Mouse (Mus musculus) embryo, embryonic 9.5 days (tissue): Measurements from ENCODE around the gene Csnk1g1.
A peak's percentile ranks its signal among the peaks of the same experiment; 100 is the strongest.

Experiments
- DNase-seq: peaks from one replicate; pipeline ENCODE4 v3.0.0-alpha.2; 2017; ENCODE audit errors: extremely low spot score

Csnk1g1 gene

DNA sequence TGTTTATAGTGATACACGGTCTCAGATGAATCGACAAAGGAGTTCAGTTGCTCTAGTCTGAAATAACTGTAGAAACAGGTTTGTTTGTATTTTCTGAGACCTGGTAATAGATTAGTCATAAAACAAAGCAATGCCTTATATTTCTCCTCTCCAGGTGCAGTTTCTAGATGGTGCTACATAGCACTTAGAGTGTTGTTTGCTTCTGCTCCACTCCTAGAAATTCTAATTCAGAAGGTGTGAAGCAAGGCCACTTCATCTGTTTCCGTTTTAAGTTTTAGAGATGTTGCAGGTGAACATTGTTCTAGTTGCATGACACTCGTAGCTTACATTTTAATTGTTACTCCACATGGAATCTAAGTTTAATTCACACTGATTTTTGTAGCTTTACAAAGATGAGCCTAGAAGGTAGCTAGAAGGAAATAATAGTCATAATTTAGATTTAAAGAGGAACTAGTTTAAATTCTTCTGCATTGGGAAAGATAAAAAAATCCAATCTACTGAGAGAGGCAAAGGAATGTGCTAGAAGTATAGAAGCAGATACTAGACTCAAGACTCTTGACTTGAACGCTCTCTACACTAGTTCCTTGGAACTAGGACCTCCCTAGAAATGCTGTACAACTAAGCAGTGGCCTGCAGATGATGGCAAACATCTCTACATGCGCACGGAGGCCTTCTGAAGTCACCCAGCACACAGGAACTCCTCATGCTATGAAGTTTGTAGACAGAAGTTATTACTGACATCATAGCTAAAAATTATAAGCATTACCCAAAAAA is 87.1 kb downstream of the Csnk1g1 start:
- DNase-seq, result no peak

DNA sequence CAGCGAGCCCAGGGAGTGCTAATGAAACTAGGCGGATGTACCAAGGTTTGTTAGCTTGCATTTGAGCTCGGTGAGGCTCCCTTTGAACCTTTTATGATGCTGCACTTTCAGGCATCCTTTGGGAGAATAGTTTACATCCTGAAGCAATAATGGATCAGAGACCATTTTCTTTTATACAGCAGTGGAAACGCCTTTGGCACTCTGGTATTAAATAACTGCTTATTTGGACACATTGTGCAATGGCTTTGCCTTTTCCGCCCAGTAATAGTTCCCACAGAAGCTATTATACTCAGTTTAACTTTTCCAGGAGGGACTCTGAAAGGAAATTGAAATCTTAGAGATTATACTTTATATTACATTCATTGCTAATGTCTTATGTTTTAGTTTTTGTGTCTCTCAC is 90.2 kb downstream of the Csnk1g1 start:
- no peak for DNase-seq

DNA sequence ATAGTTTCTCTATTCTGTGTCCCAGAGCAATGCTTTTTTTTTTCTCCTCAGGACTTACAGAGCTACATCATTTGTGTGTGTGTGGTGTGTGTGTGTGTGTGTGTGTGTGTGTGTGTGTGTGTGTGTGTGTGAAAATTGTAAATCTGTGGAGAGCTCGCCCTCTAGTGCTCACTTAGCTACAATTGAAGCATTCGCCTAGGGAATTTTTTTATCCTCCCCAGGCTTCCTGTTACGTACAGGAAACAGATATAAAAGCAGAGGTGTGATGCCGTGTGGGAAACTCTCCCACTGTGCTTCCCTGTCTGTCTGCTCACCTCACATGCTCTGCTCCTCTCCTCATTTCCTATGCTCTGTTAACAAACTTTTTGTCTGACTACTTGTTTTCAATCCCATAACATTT is 95.7 kb downstream of the Csnk1g1 start:
- DNase-seq, result peak; percentile 28

DNA sequence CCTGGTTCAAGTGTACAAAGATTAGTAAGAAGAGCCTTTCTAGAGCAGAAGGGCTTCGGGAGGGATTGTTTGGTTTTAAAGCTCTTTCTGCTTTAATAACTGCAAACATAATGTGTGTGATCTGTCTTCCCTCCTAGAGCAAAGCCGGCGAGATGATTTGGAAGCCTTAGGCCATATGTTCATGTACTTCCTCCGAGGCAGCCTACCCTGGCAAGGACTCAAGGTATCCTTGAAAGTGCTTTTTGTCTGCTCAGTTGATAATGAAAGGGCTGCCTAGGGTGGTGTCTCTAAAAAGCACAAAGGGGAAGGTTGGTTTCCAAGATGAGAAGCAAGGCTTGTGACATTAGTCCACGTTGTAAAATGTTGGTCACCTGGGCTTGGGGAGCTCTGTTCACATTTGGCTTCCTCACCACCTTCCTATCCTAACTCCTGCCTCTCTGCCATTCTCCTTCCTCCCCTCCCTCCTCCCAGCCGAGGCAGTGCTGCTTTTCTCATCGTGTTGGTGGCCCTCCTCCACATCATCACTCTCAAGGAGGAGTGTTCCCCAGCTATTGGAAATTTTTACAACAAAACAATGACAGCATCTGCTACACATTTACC is 99.0 kb downstream of the Csnk1g1 start:
- DNase-seq, result no peak

DNA sequence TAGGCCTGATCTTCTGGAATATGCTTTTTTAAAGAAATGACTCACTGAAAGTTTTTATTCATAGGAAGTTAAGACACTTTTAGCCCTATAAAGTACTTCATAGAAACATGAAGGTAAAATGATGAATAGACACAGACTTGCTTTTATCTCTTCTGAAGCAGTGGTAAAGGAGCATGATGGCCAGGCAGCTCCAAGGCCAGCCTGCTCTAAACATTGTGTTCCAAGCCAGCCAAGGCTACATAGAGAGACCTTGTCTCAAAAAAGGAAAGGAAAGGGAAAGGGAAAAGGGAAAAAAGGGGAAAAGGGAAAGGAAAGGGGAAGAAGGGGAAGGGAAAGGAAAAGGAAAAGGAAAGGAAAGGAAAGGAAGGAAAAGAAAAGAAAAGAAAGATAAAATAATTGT is 111.9 kb downstream of the Csnk1g1 start:
- DNase-seq, result no peak

DNA sequence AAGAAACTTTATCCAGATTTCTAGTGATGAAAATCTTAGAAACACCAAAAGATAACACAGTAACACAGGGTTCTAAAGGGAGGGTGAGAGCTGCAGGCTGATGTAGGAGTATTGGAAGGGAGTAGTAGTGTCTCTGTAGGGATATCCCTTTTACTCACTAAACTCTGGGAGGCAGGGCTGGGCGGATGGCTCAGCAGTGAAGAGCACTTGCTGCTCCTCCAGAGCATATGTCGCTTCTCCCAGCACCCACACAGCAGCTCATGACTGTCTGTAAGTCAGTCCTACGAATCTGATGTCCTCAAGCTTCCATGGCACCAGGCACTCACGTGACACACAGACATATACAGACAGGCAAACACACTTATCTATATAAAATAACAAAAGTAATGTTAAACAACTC is 129.4 kb downstream of the Csnk1g1 start:
- no peak for DNase-seq

DNA sequence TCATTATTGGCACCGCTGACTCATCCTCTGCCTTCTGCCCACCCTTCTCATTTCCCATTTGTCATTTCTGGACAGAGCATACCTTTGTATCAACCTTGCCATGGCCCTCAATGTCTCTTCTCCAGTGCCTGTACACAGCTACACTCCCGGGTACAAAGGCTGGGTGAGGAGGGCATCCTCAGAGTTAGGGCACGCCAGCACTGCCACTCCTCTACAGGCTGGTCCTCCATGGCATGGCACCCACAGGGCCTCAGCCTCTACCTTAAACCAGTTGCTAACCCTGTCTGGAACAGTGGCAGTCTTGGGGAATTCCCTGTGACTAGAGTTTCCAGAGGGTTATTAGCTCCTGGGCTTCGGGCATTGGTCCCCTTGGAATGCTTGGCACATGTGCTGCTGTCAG is 129.9 kb downstream of the Csnk1g1 start:
- DNase-seq, result no peak

DNA sequence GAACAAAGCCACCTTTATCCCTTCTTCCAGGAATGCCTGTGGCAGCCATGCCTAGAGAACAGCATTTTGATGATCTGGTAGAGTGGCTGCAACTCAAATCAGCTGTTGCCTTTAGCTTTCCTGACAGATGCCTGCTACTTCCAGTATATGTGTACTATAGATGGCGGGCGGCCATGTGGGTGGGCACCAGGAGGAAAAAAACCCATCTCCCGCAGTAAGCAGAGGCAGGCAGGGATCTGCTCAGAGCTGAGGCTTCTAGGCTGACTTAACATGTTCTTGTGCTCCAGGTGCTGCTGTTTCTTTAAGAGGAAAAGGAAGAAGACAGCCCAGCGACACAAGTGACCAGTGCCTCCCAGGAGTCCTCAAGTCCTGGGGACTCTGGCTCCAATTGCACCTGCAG is 130.6 kb downstream of the Csnk1g1 start:
- DNase-seq, result no peak

DNA sequence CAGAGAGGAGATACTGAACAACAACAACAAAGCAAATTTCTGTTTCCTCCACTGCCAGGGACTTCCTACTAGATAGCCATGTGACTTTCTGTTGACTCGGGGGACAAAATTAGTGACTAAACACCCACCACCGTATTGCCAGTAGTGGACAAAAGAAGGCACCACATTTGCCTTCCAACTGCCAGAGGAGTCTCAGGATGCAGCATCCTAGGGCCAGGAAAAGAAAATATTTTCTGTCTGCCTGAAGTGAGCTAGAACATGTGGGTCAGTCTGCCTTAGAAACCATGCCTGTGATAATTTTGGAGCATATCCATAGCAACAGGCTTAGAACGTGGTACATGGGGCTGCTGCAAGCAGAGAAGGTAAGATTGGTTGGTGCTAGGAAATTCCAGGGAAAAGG is 132.1 kb downstream of the Csnk1g1 start:
- no peak for DNase-seq

DNA sequence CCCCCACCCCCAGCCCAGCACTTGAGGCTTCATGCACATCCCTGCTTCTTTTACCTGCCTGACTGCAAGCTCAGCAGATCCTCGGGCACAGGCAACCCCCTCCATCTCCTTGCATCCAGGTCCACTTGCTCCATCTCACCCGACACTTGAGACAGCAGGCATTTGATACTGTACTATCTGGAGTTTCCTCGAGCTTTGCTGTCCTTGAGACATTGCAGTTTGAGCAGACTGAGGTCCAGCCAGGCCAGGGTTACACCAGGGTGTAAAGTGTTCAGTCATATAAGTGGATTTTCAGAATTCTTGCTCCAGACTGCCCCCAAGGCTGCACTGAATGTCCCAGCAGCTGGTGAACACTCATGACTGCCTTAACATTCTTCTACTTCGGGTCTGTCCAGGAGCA is 133.6 kb downstream of the Csnk1g1 start:
- no peak for DNase-seq

DNA sequence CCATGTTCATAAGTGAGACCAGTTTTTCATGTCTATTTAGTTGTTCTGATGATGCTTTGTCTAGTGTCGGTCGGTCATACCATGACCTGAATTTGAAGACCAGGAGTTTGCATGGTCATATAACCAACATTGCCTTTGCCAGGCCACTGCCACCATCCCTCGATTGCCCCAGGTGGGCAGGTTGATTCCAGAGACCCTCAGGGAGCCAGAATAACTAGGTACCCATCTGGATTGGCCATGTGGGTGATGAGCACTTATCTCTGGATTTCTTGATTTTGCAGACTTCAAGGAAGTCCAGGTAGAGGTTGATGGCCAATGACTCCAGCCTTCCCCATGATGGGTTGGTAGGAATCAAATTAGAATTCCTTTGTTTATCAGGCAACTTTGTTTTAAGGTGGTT is 134.5 kb downstream of the Csnk1g1 start:
- no peak for DNase-seq

DNA sequence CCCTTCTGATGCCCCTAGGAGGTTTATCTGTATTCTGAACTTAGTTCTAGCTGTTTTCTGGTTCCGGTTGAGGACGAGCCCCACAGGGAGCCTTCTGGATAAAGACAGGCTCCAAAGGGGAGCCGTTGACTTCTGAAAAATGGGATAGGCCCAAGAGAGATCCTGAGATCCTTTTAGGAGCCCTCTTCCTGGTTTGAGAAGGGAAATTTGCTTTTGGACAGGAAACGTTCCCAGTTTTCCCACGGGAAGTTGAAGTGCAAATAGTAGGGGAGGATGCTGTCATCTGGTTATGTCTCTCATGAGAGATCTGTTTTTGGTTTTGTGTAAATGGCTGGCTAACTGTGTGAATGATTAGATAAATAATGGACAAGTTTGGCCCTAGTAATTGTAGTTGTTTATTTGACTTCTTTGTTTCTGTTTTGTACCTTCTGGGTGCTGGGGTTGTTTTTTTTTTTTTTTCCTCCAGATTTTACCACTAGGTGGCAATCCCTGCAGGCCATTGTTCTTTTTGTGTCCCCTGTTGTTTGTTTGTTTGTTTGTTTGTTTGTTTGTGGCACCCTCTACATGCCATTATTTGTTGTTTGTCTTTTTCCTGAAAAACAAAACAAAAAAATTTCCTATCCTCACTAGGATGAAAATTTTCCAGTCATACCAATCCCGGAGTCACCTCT is 141.3 kb downstream of the Csnk1g1 start:
- no peak for DNase-seq

DNA sequence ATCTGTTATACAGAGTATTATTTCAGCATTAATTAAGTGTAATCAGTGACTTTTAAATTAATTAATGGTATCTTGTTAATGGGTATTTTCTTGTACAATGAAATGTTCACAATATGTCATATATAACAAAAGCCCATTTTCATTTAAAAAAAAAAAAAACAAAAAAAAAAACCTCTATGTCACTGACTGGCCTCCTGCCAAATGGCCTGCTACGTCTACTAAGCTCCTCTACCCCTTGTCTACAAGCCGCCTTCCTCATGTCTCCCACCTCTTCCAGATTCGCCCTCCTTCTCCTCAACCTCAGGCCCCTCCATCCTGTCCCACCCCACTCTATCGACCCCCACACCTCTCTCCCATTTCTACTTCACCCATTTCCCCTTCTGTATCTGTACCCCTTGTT is 142.8 kb downstream of the Csnk1g1 start:
- DNase-seq, result no peak

DNA sequence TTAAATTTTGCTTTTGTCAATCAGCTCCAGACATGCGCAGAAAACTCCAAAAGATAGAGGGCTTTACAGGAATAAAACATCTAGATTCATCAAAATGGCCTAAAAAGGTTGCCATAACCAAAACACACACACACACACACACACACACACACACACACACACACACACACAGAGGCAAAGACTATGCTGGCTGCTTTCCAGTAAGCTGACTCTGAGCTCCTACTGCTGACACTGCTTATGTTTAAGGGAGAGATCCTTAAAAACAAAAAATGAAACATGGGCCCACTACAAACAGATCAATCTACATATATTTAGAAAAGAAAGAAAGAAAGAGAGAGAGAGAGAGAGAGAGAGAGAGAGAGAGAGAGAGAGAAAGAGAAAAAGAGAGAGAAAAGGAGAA is 144.0 kb downstream of the Csnk1g1 start:
- DNase-seq, result no peak

DNA sequence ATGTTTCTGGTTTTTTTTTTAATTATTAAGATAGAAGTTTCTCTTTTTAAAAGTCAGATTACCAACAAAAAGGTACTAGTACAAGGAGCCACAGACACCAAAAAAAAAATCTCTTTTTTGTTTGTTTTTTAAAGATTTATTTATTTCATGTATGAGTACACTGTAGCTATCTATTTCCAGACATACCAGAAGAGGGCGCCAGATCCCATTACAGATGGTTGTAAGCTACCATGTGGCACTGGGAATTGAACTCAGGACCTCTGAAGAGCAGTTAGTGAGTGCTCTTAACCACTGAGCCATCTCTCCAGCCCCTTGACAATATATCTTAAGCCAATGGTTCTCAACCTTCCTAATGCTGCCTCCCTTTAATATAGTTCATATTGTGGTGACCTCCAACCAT is 144.9 kb downstream of the Csnk1g1 start:
- no peak for DNase-seq

DNA sequence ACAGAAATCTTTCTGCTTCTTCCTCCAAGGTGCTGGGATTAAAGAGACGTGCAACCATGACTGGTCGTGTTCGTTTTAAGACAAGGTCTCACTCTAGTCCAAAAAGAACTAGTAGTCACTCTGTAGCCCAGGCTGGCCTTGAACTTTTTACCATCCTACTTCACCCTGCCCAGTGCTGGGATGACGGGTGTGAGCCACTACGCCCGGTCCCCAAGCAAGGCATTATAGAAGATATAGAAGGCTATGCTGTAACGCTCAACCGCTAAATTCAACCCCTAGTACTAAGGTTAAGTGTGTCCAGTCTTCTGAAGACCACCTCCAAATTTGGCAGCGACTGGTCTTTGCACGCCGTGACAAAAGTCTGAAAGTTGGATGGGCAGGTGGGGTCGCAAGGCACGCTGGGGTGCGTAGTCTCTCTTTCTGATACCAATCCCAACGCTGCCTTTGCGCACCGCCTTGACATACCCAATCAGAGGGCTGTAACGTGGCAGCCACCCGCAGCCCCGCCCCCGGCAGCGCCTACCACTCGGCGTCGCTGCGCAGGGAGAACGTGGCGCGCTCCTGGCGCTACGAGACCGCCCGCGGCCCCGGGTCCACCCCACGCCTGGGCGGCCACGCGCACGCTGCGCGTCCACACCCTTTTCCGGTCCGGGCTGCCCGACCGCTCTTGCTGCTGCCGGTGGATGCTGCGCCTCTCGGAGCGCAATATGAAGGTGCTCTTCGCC is 151.0 kb downstream of the Csnk1g1 start, which contains the start of gene Ppib:
Gene Ppib, plus strand, starts transcription at position 640 of the 725 bp plus-strand sequence.
- DNase-seq, result peak; percentile 97

DNA sequence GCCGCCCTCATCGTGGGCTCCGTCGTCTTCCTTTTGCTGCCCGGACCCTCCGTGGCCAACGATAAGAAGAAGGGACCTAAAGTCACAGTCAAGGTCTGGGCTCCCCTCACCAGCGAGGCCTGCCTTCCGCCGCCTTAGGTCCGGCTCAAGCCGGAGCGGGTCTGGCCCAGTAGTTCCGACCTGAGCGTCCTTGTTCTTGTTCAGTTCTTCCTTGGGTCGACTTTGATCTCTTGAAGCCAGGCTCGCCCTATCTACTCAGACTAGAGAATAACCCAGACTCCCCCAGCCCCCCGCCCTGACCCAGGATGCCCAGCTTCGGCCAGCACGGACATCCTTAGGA is 151.6 kb downstream of the Csnk1g1 start:
- no peak for DNase-seq

DNA sequence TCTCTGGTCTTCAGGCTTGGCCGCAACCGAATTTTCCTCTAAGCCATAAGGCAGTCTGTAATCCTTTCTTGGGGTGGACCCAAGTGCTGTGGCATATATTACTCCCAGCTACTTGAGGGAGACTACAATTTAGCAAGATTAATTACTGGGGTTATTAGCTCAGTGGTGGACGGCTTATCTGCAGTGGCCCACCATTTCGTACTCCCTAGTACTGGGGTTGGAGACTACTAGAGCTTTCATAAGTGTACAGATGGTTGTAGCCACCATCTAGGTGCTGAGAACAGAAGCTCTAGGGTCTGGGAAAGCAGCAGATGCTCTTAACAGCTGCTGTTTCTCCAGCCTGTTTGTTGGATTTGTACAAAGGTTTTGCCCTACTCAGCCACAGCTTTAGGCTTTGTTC is 152.3 kb downstream of the Csnk1g1 start:
- DNase-seq, result no peak

DNA sequence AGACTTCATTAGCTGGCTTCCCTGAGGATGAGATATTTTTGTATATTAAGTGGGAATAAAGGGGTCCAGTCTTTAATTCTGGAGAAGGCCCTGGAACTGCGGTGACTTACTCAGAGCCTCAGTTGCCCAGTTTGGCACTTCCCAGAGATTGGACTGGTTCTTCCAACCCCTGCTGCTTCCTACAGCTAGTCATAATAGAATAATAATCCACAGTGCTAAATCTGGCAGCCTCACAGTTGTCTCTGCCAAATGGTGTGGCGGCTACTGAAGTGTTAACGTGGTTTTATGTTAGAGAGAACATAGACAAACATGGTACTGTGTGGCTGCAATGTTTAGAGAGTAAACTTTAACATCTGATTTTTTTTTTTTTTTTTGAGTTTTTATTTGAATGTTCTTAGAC is 152.9 kb downstream of the Csnk1g1 start:
- DNase-seq, result no peak

DNA sequence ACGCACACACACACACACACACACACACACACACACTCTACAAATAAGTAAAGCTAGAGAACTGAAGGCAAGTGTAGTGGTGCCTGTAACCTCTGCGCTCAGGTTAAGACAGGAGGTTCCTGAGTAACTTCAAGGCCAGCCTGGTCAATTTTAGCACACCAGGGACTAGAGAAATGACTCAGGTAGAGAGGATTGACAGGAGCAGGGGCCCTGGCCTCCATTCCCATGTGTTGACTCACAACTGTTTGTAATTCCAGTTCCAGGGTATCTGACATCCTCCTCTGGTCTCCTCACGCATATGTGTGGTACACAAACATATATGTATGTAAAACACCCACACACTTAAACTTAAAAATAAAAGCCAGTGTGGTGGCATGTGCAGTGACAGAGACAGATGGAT is 154.7 kb downstream of the Csnk1g1 start:
- no peak for DNase-seq

DNA sequence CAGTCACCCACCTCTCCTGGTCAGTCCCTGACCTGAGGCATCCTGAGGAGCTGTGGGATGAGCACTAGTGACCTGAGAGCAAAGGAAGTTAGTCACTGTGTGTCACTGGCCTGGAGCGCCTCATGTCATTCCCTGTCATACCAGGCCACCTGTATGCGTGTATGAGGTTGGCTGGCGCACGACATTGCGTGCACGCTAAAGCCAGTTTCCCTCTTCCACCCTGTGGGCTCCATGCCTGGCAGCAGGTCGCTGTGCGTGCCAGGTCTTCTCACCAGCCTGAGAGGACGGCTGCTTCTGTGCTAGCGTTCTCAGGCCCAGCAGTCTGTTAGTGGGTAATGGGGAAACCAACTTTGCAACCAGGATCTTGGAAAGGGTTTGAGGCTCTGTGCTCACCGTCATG is 155.6 kb downstream of the Csnk1g1 start:
- no peak for DNase-seq

DNA sequence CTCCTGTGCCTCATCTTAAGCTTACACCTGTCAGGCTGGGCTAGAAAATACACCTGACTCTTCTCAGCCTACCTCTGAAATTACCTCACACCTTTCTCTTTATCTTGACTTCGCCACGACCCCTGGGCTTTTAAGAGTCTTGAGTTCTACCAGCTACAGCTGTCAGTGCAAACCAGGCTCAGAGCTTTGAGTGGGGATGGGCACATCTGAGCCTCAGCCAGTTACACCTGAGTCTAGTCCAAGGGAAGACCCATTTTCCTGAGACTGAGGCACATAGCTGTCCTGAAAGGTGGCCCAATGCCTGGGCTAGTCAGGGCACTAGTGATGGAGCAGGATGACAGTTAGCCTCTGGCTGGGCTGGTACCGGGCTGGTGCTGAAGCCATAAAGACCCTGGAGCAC is 158.1 kb downstream of the Csnk1g1 start:
- DNase-seq, result no peak

DNA sequence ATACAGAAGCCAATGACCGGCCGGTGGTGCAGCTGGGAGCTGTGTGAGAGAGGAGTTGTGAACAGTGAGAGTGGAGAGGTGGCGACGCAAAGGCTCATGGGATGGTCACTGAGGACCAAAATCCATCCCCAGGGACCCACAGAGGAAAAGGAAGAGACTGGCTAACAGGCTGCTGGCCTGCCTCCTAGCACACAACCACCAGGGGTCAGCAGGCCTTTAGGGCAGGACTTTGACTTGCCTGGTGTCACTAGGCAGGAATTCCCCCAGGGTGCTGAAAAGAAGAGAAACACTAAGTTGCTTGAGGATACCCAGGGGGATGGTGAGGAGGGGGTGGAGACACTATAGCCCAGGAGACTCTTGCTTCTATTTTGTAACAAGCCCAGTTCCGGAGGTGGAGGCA is 158.8 kb downstream of the Csnk1g1 start:
- DNase-seq, result peak; percentile 46
